Mouse (Mus musculus) testis, adult 2 months (tissue): ENCODE data around the gene Mpdz.

Source experiments
- CTCF ChIP-seq: fragments of 200-500 bp; IDR thresholded peaks from 2 replicates; pipeline ENCODE4 v1.5.1; 2012; ENCODE audit warnings: low read depth, mild to moderate bottlenecking, inconsistent platforms, low read length, moderate library complexity; ENCODE audit not compliant: control insufficient read depth, insufficient read depth, insufficient replicate concordance
- POLR2A ChIP-seq: fragments of 200-500 bp; IDR thresholded peaks from 2 replicates; pipeline ENCODE4 v1.6.1; 2012; ENCODE audit warnings: low read depth, mild to moderate bottlenecking, inconsistent platforms, low read length, moderate library complexity; ENCODE audit not compliant: control insufficient read depth

GRCm38 (mm10) chr4:81462253-81462652 is 19.6 kb upstream of the Mpdz start:
- TF ChIP-seq CTCF (no peak), POLR2A (no peak)
